Mouse (Mus musculus) B cell, adult (primary cell): ENCODE measurements around the gene Olr1. TPM values are rescaled to one million over a fixed set of nuclear protein-coding genes. Genes with fewer than 3 reads are reported as not detected.

Experiments used
- total RNA-seq: library from RNA; stranded (reverse); gene quantifications from 4 replicates; pipeline ENCODE4 v1.2.4, GENCODE M21; 2023; ENCODE audit not compliant: inconsistent age

Olr1 gene
- total RNA-seq = not detected in 4 replicates

DNA sequence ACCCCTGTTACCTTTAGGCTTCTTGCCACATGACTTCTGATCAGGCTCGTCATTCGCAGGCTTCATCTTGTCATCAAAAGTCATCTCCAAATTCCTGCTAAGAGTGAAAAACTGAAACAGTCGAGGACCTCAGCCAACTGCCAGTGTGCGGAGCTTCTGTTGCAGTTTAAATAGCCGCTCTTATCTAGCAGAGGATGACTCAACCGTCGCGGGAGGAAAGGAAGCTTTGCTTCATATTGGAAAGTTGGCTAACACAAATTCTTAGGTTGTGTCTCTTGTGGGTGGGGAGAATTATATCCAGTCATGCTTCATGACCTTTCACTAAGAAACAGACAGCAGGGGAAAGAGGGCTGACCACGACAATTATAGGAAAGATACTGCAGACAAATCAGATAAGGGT is at the start of gene Olr1:
Gene Olr1 (minus strand): TSS at position 142 of the 400 bp plus-strand sequence.

DNA sequence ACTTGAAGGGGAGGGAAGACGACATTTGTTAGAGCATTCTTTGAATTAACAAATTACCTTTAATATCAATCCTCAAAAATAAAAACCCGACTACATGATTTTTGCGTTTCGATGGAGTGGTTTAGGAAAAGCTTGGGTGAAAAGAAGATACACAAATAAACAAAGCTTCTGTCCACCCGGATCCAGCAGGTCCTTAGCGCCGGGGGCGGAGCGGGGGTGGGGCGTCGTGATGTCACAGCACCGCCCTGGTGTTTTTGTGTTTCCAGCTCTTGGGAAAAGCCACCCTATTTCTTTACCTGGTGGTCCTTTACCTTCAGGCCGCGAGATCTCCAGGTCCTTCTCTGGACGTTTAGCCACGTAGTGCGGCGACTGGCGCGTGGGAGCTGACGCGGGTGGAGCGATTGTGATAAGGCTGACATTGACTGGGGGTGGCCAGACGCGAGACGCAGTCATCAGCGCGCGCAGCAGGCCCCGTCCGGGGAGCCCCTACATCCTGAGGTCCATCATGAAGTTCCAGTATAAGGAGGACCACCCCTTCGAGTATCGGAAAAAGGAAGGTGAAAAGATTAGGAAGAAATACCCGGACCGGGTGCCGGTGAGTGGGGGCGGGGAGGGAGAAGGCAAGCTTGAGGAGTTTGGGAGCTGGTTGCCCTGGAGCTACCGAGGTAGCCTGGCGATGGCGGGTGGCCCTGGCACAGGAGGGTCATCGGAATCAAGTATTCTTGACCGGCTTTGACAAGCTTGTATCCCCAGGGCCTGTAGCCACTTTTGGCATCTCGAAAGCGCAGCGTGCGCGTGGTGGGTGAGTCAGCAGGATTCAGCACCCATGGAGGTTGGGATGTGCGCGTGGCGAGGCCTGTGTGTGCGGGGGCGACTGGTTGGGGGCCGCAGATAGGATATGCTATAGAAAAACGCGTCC is 26.2 kb upstream of the Olr1 start, which contains the start of gene Gabarapl1:
Gene Gabarapl1 (plus strand): TSS at position 219 of the 919 bp plus-strand sequence.

DNA sequence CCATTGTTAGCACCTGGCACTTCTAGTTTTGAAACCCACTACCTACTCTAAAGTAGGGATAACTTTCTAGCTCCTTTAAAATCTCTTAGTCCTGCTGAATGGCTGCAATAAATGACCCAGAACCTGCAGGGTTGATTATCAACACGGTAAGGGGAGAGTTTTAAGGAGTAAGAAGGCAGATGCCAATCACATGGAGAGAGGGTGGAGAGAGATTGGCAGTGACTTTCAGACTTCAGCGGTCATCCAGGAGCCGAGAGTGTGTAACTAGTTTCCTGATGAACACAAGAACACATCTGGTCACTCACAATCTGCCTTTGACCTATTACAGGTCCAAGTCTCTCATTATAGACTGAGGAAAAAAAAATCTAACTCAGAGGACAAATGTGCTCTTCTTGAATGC is 5.4 kb upstream of the Olr1 start, which contains the start of gene Tmem52b:
Gene Tmem52b (plus strand): TSS at position 189 of the 400 bp plus-strand sequence.

DNA sequence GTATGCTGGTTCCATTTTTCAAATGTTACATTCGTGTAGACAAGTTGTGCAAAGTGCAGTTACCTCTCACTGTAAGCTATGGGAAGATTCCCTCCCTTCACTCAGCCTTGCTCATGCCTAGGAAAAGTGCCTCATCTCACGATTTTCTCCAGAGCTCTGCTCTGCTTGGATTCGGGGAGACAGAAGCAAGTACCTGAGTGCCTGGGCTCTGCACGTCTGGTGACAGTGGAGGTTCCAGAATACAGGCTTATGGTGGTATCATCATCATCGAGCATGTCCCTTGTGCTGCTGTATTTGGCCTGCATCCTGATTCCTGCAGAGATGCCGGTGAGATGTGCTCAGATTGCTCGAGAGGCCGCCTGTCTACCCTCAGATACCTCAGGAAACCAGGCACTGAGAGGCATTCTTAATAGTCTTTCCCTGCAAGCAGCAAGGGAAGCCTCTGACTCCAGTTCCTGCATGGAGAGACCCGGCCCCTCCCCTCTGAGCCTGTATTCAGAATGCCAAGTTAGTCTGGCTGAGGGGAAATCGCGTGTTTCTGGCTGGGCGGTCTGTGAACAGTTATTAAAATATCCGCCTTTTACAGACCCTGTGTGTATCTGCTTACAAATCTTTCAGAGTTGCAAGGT is 55.4 kb downstream of the Olr1 start, which contains the start of gene Clec1a:
Gene Clec1a (minus strand): TSS at position 590 of the 629 bp plus-strand sequence.

Other genes with a start within 250 kb of the Olr1 start
- gene Cd69, start 231.7 kb downstream of the Olr1 start, total RNA-seq = 681 to 772 TPM (median 757 TPM) in 4 replicates
- 0.55 TPM in 1 of 4 replicates, not detected in the others for gene 4922502D21Rik, start 175.4 kb downstream of the Olr1 start, total RNA-seq
- 3.9 to 7.7 TPM (median 6.0 TPM) in 4 replicates for gene Clec12a, start 164.5 kb downstream of the Olr1 start, total RNA-seq
- gene Clec12b, start 121.3 kb downstream of the Olr1 start, total RNA-seq = not detected in 4 replicates
- gene Clec1b, start 109.9 kb downstream of the Olr1 start, total RNA-seq = 0.16 TPM in 1 of 4 replicates, not detected in the others
- gene Clec9a, start 98.3 kb downstream of the Olr1 start, total RNA-seq = 0.29 to 1.4 TPM (median 0.30 TPM) in 3 of 4 replicates, not detected in the other
- not detected in 4 replicates for gene Clec1a, start 55.2 kb downstream of the Olr1 start, total RNA-seq
- not detected in 4 replicates for gene Tmem52b, start 5.4 kb upstream of the Olr1 start, total RNA-seq
- 13.7 to 15.0 TPM (median 14.4 TPM) in 4 replicates for gene Gabarapl1, start 26.0 kb upstream of the Olr1 start, total RNA-seq
- 0.45 to 1.9 TPM (median 0.99 TPM) in 3 of 4 replicates, not detected in the other for gene Klre1, start 70.7 kb upstream of the Olr1 start, total RNA-seq
- 1.8 to 2.4 TPM (median 2.1 TPM) in 4 replicates for gene Klrd1, start 84.6 kb upstream of the Olr1 start, total RNA-seq
- gene Klrk1, start 116.7 kb upstream of the Olr1 start, total RNA-seq = 1.00 to 2.0 TPM (median 1.3 TPM) in 4 replicates
- not detected in 4 replicates for gene Klrc3, start 136.2 kb upstream of the Olr1 start, total RNA-seq
- 0.35 to 0.90 TPM (median 0.58 TPM) in 4 replicates for gene Klrc2, start 153.5 kb upstream of the Olr1 start, total RNA-seq
- 1.1 to 4.0 TPM (median 2.2 TPM) in 4 replicates for gene Klrc1, start 171.8 kb upstream of the Olr1 start, total RNA-seq
- gene Klri1, start 210.0 kb upstream of the Olr1 start, total RNA-seq = 0.66 to 1.1 TPM (median 0.83 TPM) in 3 of 4 replicates, not detected in the other
- 0.12 to 0.48 TPM (median 0.27 TPM) in 4 replicates for gene Klri2, start 233.3 kb upstream of the Olr1 start, total RNA-seq